Mouse (Mus musculus) liver, postnatal 0 days (tissue): ENCODE results near the gene Kif16b. TPM values are rescaled to one million over a fixed set of nuclear protein-coding genes. Genes with fewer than 3 reads are reported as not detected.

Experiments used
- ATAC-seq: fragments of 200-750 bp; cut with Nextera tagmentation; 2 replicates; pipeline ENCODE4 v1.8.0; 2017; ENCODE audit warnings: mild to moderate bottlenecking, moderate library complexity
- DNase-seq: peaks from one replicate; pipeline ENCODE4 v3.0.0-alpha.2; 2016
- H3K27ac ChIP-seq: fragments of 300-500 bp; sonication (generic); 2 replicates; pipeline ENCODE4 v1.5.1; 2014; ENCODE audit warnings: antibody characterized with exemption, moderate library complexity, mild to moderate bottlenecking, low read depth
- H3K27me3 ChIP-seq: fragments of 300-500 bp; sonication (generic); 2 replicates; pipeline ENCODE4 v1.6.1; 2014; ENCODE audit warnings: low read length, control low read depth, mixed read lengths; ENCODE audit not compliant: insufficient read depth
- H3K36me3 ChIP-seq: fragments of 300-500 bp; sonication (generic); replicated peaks from 2 replicates; pipeline ENCODE4 v1.6.1; 2014; ENCODE audit warnings: mild to moderate bottlenecking, control low read depth, low read length, moderate library complexity, mixed read lengths; ENCODE audit not compliant: insufficient read depth
- H3K4me1 ChIP-seq: fragments of 300-500 bp; sonication (generic); 2 replicates; pipeline ENCODE4 v1.6.1; 2014; ENCODE audit warnings: antibody characterized with exemption, mild to moderate bottlenecking, control low read depth; ENCODE audit not compliant: insufficient read depth
- H3K4me2 ChIP-seq: fragments of 300-500 bp; sonication (generic); 2 replicates; pipeline ENCODE4 v1.6.1; 2014; ENCODE audit warnings: low read depth, mild to moderate bottlenecking, low read length, moderate library complexity, mixed read lengths
- H3K4me3 ChIP-seq: fragments of 300-500 bp; sonication (generic); 2 replicates; pipeline ENCODE4 v1.5.1; 2014; ENCODE audit warnings: low read depth, low read length
- H3K9ac ChIP-seq: fragments of 300-500 bp; sonication (generic); replicated peaks from 2 replicates; pipeline ENCODE4 v1.6.1; 2014; ENCODE audit warnings: mild to moderate bottlenecking, moderate library complexity
- H3K9me3 ChIP-seq: fragments of 300-500 bp; sonication (generic); 2 replicates; pipeline ENCODE4 v1.6.1; 2016; ENCODE audit warnings: mild to moderate bottlenecking, control low read depth, low read length, mixed read lengths
- CTCF ChIP-seq: sonication (generic); IDR thresholded peaks from 2 replicates; pipeline ENCODE4 v1.5.1; 2016; ENCODE audit warnings: antibody characterized with exemption, low read depth
- EP300 ChIP-seq: IDR thresholded peaks from 2 replicates; pipeline ENCODE4 v1.6.1; 2016; ENCODE audit warnings: antibody characterized with exemption, low read depth, mild to moderate bottlenecking
- whole genome bisulfite sequencing: fragments of 180-500 bp; shearing (Covaris S2); extraction: QIAGEN DNeasy Blood & Tissue Kit; methylation state at CpG from one replicate; pipeline ENCODE4 v1.1.7; 2014; ENCODE audit not compliant: insufficient replicate concordance; 5-methylcytosine and 5-hydroxymethylcytosine counted together
- polyA plus RNA-seq: library from polyadenylated mRNA; unstranded; fragments of >200 nt; fragmentation: Nextera tagmentation; extraction: Ambion mirVana; gene quantifications from 2 replicates; pipeline ENCODE4 v1.2.1, GENCODE M21; 2015

The Kif16b gene
- polyA plus RNA-seq = 3.5 and 3.9 TPM in 2 replicates

GRCm38 (mm10) chr2:142900862-142901805, at the start of gene Kif16b:
Kif16b (minus strand) TSS chr2:142901531.
- TF ChIP-seq EP300 (no peak), CTCF (no peak)
- WGBS = under 1% methylated on average over 62 of the region's 64 CpGs
- H3K9me3 ChIP-seq = no peaks in the 10 kb centered on the region
- peaks cover 17% of the 10 kb centered on the region for H3K4me1 ChIP-seq
- peak within 1 kb of the TSS; percentile 91 for H3K4me3 ChIP-seq
- H3K36me3 ChIP-seq = no peaks in the 10 kb centered on the region
- peak within 1 kb of the TSS; percentile 71 for H3K27ac ChIP-seq
- DNase-seq (peak; percentile 95), ATAC-seq (peak; percentile 89)
- H3K27me3 ChIP-seq = no peaks in the 10 kb centered on the region
- H3K9ac ChIP-seq = peak within 1 kb of the TSS; percentile 87
- peak within 1 kb of the TSS; percentile 98 for H3K4me2 ChIP-seq

- Histone ChIP-seq H3K4me1 (no peaks in the 10 kb centered on the region), H3K4me2 (no peak overlapping the region), H3K9ac (no peak overlapping the region), H3K27me3 (no peaks in the 10 kb centered on the region), H3K9me3 (no peaks in the 10 kb centered on the region), H3K36me3 (no peaks in the 10 kb centered on the region), H3K4me3 (no peak overlapping the region), H3K27ac (no peak overlapping the region)
- ATAC-seq = no peak
- no peak for DNase-seq
- TF ChIP-seq EP300 (no peak), CTCF (no peak)
- 52% methylated on average over 6 of the region's 6 CpGs for WGBS
These were observed 39.7 kb upstream of the Kif16b start for GRCm38 (mm10) chr2:142940899-142941642.

- ATAC-seq = no peak
- no peaks in the 10 kb centered on the region for H3K27me3 ChIP-seq
- no peak overlapping the region for H3K4me2 ChIP-seq
- H3K27ac ChIP-seq = no peak overlapping the region
- H3K4me3 ChIP-seq = no peak overlapping the region
- TF ChIP-seq EP300 = no peak
- no peak for TF ChIP-seq CTCF
- 64% methylated on average over 4 of the region's 4 CpGs for WGBS
- H3K9me3 ChIP-seq = no peaks in the 10 kb centered on the region
- H3K36me3 ChIP-seq = no peaks in the 10 kb centered on the region
- H3K4me1 ChIP-seq = no peaks in the 10 kb centered on the region
- DNase-seq = no peak
- no peak overlapping the region for H3K9ac ChIP-seq
These were observed 29.1 kb upstream of the Kif16b start for GRCm38 (mm10) chr2:142930445-142930844.

- DNase-seq (no peak), ATAC-seq (peak; percentile 53)
- no peaks in the 10 kb centered on the region for H3K36me3 ChIP-seq
- TF ChIP-seq CTCF (no peak), EP300 (no peak)
- H3K4me1 ChIP-seq = no peaks in the 10 kb centered on the region
- no peaks in the 10 kb centered on the region for H3K27me3 ChIP-seq
- H3K9ac ChIP-seq = no peak overlapping the region
- H3K4me2 ChIP-seq = no peak overlapping the region
- H3K4me3 ChIP-seq = no peak overlapping the region
- WGBS = 69% methylated on average over 10 of the region's 10 CpGs
- no peak overlapping the region for H3K27ac ChIP-seq
- H3K9me3 ChIP-seq = no peaks in the 10 kb centered on the region
These were observed 28.1 kb upstream of the Kif16b start for GRCm38 (mm10) chr2:142929226-142930112.

- Histone ChIP-seq H3K4me2 (no peak overlapping the region), H3K27ac (no peak overlapping the region), H3K36me3 (no peaks in the 10 kb centered on the region), H3K9ac (no peak overlapping the region), H3K27me3 (no peaks in the 10 kb centered on the region), H3K9me3 (no peaks in the 10 kb centered on the region), H3K4me3 (no peak overlapping the region), H3K4me1 (no peaks in the 10 kb centered on the region)
- WGBS = 80% methylated on average over 3 of the region's 3 CpGs
- ATAC-seq (no peak), DNase-seq (no peak)
- TF ChIP-seq EP300 = no peak
- TF ChIP-seq CTCF = no peak
These were observed 9.6 kb upstream of the Kif16b start for GRCm38 (mm10) chr2:142910808-142911388.
